Mouse (Mus musculus) liver, embryonic 14.5 days (tissue): ENCODE results near the gene Foxj3.

Source experiments
- CTCF ChIP-seq: IDR thresholded peaks from 2 replicates; pipeline ENCODE4 v1.5.1; 2016; ENCODE audit warnings: antibody characterized with exemption, low read depth, control low read depth
- EP300 ChIP-seq: IDR thresholded peaks from 2 replicates; pipeline ENCODE4 v1.6.1; 2016; ENCODE audit warnings: antibody characterized with exemption, low read depth

GRCm38 (mm10) chr4:119626081-119626645, 89.4 kb downstream of the Foxj3 start:
- TF ChIP-seq CTCF (no peak), EP300 (no peak)
